Mouse (Mus musculus): ENCODE measurements around the gene Eif1.
"Not testable (repeated sequence)": the region's sequence is repeated elsewhere in the genome, so short reads cannot be mapped to it uniquely, and the experiment has no call there.

Eif1 gene
- long read RNA-seq, experiment 1, transcript Eif1-201 (4 exons, 1,322 nt): major isoform, 700 of 712 reads
- long read RNA-seq, experiment 1, partial matches to known transcripts: 1 of 712 reads
- long read RNA-seq, experiment 1, other reads (novel, unspliced or antisense): 4 of 712 reads
- long read RNA-seq, experiment 2, transcript Eif1-201 (4 exons, 1,322 nt): major isoform, 877 of 900 reads
- long read RNA-seq, experiment 2, transcript Eif1-203 (3 exons, 447 nt): minor isoform, 9 of 900 reads
- long read RNA-seq, experiment 2, transcript Eif1-202 (2 exons, 383 nt): minor isoform, 5 of 900 reads
- long read RNA-seq, experiment 2, partial matches to known transcripts: 4 of 900 reads
- long read RNA-seq, experiment 2, other reads (novel, unspliced or antisense): 4 of 900 reads

DNA sequence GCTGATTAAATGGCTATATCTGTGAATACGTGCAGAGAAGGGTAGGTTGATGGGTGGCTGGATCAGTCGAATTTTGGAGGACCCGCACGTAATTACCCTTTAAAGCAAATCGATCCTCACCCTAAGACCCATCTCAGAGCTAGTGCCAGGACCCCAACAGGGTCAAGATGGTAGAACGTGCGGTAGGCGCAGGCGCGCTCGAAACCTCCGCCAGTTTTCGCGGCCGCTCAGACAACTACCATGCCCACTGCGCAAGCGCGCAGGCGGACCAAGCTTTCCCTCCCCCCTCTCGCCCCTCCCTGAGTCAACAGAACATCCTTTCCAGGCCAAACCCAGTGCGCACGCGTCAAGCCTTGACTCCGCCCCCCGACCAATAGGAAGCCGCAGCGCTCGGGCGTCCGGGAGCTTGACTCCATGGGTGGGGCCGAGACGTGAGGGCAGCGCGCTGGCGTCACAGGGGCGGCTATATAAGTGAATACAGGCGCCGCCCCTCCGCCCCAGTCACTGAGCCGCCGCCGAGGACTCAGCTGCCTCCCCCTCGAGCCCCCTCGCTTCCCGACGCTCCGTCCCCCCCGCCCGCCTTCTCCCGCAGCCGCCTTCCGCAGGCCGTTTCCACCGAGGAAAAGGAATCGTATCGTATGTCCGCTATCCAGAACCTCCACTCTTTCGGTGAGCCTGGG is at the start of gene Eif1:
TSS of gene Eif1 (plus strand) at position 394 of the 680 bp plus-strand sequence.
- intact Hi-C loops (cut with DNase I): no loop called here

DNA sequence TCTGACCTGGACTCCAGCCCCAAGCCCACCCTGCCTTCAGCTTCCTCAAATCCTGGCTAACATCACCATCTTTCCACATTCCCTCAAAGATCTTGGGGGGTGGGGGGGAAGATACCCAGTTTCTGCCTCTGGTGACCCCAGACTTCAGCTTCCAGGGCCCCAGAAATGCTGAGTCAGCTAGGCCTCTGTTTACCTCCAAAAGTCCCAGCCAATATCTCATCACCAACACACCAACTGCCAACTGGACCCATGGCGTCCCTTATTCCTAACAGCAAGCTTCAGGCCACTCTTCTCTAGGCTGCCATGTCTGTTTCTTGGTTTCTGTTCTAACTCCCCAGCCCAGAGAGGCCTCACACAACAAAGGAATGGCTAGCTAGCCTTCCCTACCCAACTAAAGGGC is 47.8 kb upstream of the Eif1 start:
- intact Hi-C loops (cut with DNase I): no loop called here

DNA sequence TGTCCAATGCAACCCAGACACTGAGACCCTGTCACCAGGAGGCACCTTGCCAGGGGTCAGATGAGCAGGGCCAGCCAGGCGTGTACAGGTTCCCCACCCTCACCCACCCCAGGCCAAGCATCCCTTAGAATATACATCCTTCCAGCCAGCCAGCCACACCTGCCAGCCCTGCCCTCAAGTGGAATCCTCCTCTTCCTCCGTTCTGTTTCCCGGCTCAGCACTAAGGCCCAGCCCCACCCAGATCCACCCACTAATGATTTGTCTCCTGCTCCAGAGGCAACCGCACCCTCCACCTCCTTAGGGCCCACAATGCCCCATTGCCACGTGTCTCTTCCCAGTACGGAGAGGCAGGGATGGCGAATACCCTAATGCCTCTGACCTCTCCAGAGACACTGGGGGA is 45.0 kb upstream of the Eif1 start:
- intact Hi-C loops (cut with DNase I): no loop called here

DNA sequence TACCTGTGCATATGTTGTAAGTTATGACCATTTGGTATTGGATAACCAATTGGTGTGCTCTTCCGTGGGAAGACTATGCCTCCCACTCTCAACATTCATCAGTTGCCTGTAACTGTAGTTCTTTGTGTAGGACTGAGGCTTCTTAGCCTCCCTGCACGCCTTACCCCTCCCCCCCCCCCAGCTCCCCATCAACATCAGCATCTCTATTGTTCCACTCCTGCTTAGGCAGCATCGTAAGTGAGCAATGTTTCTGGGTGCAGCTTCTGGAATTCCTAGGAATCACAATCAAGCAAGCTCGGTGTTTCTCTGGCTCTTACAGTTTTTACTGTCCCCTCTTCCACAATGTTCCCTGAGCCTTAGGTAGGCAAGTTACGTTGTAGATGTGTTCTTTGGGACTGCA is 44.2 kb upstream of the Eif1 start:
- intact Hi-C loops (cut with DNase I): no loop called here

DNA sequence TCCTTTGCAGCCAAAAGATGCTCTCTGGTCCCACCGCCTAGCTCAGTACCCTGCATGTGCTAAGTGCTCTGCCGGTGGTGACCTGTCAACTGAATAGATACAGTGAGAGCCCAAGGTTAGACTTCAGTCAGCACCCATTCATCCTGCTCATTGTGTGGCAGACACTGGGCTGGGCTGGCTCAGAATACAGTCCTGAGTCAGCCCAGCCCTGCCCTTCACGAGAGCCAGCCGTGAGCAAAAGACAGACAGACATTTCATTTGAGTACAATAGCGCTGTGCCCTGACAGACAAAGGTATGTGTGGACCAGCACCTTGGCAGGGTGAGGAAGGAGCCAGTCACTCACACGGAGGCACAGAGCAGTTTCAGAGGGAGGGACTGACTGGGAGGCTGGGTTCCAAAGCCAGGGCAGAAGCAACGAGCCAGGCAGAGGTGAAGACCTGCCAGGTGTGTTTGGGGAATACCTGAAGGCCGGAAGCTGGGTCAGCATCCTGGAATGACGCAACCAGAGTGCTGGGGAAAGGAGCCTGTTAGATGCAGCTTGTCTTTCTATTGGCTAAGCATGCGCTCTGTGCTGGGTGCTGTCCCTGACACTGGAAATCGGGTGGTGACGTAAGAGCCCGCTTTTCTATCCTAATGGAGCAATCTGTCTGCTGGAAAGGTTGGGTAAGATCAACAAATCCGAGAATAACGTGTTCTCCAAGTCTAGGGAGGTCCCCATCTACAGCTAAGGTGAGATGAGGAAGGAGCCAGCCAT is 41.8 kb upstream of the Eif1 start:
- intact Hi-C loops (cut with DNase I): no loop called here

DNA sequence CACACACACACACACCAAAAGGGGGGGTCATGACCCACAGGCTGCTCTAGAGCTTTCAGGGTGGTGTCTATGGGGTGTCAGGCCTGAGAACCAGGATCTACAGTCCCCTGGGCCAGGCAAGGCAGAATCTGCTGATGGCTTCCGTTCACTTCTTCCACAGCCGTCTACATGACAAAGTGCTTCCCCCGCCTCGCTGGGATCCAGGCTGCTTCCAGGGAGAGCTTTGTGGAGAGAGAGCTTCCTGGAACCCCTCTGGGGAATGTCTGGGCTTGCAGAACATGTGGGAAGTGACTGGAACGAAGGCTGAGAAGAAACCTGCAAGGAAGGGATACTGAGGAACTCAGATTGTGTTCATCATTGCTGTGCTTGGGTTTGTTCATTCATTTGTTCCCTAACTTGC is 40.9 kb upstream of the Eif1 start:
- intact Hi-C loops (cut with DNase I): no loop called here

DNA sequence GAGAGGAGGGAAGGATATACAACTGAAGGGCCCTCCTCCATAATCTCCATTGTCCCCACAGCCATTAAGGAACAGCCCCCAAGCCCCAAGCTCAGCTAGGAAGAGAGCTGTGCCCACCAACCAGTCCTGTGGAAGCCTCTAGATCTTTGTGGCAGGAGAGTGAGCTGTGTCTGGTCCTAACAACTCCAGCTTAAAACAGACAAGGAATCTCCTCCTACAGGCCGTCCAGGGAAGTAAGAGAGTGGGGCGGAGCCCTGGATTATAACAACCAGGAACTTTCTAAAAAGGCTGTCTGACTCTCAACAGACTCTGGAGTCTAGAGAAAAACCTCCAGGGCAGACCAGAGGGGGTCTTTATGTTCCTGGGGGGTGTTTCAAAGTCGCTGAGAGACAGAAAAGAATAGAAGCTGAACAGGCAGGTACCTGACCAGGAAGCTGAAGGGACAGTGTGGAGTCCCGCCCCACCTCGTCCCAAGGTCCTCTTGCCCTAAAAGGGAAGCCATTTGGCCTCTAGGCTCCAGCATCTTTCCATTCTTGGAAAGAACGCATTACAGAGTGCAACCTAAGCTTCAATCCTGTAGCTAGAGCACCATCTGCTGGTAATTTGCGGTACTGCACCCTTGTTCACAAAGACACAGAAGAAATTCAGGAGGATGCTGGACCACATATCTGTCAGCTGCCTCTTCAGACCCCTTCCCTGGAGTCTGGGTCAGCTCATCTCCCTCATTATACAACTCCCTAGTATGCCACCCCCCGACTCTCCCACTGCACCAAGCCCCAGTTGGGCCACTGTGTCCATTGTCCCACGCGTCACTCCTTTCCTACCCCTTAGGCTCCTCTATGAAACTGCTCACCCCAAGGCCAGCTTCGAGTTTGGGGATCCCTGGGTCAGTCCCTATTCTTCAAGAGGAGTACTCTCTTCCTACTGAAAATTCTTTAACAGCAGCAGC is 37.8 kb upstream of the Eif1 start:
- intact Hi-C loops (cut with DNase I): loop anchor here (1.0 to 5.0 kb wide), 2 partner anchors 113 to 820 kb away; no protein-coding TSS in a partner anchor

DNA sequence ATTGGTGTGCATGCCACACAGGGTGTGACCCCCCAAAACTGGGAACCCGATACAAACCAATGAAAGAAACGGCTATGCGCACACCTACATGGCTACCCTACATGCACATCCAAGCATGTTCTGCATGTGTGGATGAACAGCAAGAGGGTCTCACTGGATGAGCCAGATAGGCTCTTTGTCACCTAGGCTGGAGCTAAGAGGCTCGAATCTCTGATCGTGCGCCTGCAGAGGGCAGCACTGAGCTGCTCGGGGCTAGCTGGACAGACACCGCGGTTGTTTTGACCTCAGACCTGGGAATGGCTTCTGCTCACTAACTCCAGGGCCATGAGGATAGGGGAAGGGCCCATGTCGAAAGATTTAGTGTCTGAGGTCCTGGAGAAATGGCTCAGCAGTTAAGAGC is 37.1 kb upstream of the Eif1 start:
- intact Hi-C loops (cut with DNase I): loop anchor here (1.0 to 5.0 kb wide), 2 partner anchors 113 to 820 kb away; no protein-coding TSS in a partner anchor

DNA sequence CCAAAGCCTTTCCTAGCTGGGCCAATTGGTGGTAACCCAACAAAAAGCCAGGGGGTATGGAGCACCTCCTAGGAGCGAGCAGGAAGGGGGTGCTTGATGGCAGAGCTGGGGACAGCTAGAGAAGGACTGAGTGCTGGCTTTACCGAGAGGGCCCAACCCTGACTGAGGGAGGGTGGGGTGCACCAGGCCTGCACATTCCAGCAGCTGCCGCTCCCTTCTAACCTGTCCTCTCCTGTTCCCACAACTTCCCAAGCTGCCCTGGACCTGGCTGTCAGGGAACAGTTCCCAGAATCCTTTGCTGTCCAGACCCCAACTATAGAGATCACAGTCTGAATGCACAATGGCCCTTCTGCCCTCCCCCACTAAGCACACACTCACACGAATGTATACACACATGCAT is 34.7 kb upstream of the Eif1 start:
- intact Hi-C loops (cut with DNase I): loop anchor here (5.0 kb wide), 1 partner anchor 823 kb away; no protein-coding TSS in a partner anchor

DNA sequence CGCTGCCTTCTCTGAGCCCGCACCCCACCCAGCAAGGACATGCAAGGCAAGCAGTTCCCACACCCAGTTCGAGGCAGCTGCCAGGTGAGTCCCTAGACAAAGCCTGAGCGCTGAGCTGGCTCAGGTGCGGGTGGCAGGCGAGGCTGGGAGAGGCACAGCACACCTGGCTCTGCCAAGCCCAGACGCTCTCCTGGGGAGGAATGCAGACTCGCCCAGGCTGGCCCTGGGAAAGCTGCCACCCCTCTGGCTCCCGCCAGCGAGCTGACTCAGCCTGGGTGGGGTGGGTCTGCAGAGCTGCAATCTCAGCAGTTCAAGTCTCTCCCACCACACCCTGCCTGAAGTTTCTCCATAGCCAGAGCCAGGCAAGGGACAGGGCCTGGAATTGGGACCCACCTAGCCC is 32.7 kb upstream of the Eif1 start:
- intact Hi-C loops (cut with DNase I): no loop called here

DNA sequence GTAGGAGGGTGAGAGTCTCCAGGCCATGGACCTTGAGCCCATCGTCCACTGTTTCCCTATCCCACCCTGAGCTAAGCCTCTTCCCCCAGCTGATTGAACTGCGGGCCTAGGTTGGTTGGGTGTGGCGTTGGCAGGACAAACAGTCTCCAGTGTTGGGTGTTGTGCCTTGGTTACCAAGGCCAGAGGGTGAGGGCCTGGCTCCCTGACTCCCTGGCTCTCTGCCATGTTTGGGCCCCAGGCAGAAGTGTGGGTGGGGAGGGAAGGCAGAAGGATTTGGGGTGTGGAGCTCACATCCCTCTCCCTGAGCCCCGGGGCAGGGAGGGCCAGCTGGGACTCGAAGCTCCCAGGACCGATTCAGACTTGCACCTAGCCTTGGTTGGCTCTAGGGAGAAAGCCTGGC is 30.7 kb upstream of the Eif1 start:
- intact Hi-C loops (cut with DNase I): no loop called here

DNA sequence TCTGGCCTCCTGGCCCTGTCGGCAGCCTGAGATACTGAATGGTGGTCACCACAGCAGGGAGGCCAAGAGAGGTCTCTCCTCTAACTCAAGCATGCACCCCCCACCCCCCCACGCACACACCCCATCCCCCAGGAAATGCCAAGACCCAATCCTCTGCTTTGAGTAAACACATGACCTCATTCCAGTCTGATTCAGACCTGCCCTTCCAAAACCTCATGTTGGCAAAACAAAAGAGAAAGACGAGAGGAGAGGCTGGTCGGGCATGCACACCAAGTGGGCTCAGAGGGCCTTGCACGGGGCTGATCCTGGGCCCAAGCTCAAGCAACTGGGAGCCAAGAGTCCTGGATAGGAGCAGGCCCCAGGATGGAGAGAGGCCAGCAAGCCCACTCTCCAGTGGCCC is 29.4 kb upstream of the Eif1 start:
- intact Hi-C loops (cut with DNase I): no loop called here

DNA sequence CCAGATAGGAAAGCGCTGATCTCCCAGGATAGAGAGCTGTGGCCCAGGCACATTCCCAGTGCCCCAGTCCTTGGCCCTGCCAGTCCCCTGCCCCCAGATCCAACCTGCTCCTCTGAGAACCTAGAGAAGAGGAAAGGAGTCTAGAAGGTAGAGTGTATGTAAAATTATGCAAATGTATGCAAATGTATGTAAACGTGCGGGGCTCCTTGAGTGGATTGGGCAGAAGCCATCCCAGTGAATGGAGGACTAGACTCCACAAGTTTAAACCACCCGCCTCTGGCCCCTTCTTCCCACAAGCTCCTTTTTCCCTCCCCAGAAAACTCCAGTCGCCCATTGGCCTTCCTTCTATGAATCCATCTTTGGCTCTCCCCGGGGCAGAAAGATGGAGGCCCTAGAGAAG is 26.8 kb upstream of the Eif1 start:
- intact Hi-C loops (cut with DNase I): no loop called here

DNA sequence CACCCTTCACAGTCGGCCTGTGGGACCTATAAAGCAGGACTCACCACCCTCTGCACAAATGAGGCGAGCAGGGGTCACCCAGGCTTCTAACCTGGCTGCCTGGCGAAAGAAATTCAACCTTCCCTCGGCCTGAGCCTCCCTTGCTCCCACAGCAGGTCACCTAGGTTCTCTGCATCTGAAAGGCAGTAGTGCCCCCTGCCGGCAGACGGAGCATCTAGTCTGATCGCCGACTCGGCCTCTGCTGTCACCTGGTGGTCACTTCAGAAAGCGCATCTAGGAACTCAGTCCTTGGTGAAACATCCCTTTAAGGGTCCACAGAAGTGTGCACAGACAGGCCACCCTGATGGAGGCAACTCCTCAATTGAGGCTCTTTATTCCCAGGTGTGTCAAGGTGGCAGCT is 24.4 kb upstream of the Eif1 start:
- intact Hi-C loops (cut with DNase I): loop anchor here (5.0 kb wide), 3 partner anchors 128 to 918 kb away; no protein-coding TSS in a partner anchor

DNA sequence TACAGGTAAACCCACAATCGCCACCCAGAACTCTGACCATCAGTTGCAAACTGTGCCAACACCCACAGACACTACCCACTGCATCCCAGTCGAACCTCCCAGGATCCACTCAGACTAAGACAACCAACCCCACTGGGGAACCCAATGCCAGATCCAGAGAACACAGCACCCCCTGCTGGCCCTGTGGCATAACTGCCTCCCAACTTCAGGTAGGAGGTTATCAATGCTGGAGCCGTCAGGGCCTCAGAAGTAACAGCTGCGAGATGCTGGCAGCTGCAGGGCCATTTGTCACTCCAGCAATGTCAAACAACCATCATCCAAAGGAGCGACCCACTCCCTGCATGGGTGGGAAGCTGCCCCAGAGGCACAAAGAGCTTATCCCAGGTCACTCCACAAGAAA is 21.9 kb upstream of the Eif1 start:
- intact Hi-C loops (cut with DNase I): loop anchor here (5.0 kb wide), 3 partner anchors 130 to 920 kb away; no protein-coding TSS in a partner anchor

DNA sequence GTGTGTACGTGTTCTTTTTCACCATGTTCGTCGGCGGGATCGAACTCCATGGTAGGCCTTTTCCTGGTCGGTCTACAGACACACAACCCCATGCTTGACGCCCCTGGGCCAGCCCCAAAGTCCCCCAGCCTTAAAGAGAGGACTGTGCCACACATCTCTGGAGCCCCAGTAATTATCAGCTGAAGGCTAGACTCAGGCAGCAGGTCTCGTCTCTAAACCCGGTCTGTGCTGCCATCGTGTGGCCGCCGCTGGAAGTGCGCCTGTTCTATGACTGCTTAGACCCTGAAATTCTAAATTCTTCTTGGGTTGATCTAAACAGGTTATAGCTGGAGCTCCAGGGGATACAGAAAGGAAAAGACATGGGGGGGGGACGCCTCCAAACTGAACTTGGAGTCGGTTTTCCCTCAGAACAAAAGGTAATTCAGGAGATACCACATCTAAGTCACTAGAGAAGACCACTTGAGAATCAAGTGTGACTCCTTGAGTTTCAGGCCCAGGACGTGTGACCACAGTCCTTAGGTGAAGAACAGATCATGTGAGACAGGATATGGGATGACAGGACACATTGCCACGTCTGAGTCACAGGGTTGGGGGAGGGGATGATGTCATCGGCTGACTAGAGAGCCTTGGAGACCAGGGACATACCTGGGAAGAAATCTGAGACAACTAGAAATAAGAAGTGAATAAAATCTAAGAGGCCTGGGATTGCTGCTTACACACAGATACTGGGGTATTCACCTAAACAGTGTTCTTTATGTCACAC is 21.2 kb upstream of the Eif1 start:
- intact Hi-C loops (cut with DNase I): loop anchor here (5.0 kb wide), 3 partner anchors 131 to 921 kb away; no protein-coding TSS in a partner anchor

DNA sequence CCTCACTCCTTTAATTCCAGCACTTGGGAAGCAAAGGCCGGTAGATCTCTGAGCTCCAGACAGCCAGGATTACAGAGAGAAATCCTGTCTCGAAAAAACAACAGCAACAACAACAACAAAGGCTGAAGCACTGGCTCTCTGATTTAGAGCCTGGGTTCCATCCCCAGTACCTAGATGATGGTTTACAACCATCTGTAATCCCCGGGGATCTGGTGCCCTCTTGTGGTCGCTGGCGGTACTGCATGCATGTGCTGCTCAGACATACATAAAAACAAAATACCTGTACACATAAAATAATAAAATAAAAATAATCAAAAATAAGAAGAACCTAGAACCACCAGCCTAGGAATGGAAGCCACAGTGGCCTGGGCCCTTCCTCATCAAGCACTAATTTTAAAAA is 19.4 kb upstream of the Eif1 start:
- intact Hi-C loops (cut with DNase I): no loop called here

DNA sequence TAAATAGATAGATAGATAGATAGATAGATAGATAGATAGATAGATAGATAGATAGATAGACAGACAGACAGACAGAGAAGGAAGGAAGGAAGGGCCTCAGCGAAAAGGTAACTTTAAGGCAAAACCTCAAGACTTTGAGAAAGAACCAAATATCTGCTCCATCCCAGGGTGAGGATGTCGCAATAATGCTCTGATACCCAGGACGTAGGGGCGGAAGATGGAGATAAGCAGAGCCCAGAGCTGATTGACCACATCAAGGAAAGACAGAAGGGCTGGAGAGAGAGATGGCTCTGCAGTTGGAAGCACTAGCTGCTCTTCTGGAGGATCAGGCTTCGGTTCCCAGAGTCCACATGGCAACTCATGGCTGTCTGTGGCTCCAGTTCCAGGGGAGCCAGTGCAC is 18.4 kb upstream of the Eif1 start:
- intact Hi-C loops (cut with DNase I): no loop called here

DNA sequence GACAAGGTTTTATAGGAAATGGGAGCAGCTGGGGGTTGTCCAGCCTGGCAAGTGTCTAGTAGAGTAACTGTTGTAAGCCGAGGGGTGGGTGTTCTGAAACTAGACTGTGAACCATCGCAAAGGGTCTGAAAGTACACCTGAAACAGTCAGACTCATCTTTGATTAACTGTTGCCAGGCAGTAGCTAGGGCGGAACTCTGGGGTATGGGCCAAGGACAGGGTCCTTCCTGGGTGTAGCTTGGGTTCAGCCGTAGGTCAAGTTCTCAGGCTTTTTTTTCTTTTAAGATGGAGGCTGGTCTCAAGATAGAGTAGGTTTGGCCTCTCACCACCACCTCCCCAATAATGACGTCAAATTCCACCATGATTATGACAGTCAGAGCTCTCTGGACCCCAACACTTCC is 11.8 kb upstream of the Eif1 start:
- intact Hi-C loops (cut with DNase I): no loop called here

DNA sequence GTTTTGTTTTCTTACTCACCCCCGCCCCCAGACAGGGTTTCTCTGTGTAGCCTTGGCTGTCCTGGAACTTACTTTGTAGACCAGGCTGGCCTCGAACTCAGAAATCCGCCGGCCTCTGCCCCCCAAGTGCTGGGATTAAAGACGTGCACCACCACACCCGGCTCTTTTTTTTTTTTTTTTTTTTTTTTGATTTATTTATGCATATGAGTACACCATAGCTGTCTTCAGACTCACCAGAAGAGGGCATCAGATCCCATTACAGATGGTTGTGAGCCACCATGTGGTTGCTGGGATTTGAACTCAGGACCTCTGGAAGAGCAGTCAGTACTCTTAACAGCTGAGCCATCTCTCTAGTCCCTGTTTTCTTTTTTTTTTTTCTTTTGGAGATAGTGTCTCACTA is 11.0 kb upstream of the Eif1 start:
- intact Hi-C loops (cut with DNase I): not testable (repeated sequence)
